Mouse (Mus musculus) urinary bladder, postnatal 36 days (tissue): ENCODE results near the gene Me3.
A peak's percentile ranks its signal among the peaks of the same experiment; 100 is the strongest.

Source experiments
- DNase-seq, 2 experiments: peaks; one replicate each; pipeline ENCODE4 v3.0.0; 2022; ENCODE audit warnings: low spot score in 2 of 2, mixed read lengths in 1 of 2

The Me3 gene

DNA sequence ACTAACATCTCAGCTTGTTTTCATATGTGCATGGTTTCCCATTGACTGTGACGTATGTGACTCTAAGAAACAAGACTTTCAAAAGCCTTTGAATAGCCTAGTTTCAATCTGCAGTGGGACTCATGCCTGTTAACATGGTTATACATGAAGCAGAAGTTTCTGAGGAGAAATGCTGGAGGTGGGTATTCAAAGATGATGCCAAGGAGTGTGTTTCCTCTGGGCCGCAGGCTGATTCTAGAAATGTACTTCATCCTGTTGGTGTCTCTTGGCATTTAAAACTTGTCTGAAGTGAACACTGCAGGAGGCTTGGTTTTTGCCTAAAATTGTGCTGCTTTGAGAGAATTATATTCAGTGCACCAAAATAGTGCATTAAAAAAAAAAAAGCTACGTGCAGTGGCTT is 34.2 kb downstream of the Me3 start:
- DNase-seq: no peak

DNA sequence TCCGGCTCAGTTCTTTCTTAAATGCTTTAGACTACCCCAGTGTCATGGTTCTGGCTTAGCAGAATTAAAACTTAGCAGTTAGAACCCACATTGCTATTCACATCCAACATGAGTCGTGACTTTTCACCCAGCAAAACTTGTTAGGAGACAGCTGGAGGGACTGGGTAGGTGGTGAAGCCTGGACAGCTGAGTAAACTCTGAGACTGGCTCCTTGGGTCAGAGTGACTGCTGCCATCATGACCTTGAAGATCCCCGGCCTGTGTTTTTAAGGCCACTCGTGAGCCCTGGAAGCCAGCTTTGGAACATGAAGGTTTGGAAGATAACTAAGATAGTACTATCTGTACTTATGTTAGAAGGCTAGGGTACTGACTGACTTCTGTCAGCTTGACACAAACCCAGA is 35.4 kb downstream of the Me3 start:
- DNase-seq: no peak

DNA sequence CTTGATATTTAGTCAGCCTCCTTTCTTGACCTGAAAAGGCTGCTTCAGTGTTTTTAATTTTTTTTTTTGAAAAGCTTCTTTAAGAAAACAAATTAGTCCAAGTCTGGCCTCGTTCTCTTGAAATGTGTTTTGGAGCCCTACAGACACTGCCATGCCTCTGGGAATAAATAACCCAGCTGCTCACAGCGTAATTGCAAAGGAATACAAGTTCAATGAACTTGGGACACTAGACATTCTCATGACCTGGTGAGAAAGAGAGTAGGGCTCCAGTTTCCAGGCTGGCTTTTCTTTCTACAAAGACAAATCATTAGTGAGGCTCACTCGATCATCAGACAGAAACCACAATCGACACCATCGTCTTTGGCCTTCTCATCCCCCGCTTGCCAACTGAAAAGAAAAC is 37.3 kb downstream of the Me3 start:
- no peak for DNase-seq

DNA sequence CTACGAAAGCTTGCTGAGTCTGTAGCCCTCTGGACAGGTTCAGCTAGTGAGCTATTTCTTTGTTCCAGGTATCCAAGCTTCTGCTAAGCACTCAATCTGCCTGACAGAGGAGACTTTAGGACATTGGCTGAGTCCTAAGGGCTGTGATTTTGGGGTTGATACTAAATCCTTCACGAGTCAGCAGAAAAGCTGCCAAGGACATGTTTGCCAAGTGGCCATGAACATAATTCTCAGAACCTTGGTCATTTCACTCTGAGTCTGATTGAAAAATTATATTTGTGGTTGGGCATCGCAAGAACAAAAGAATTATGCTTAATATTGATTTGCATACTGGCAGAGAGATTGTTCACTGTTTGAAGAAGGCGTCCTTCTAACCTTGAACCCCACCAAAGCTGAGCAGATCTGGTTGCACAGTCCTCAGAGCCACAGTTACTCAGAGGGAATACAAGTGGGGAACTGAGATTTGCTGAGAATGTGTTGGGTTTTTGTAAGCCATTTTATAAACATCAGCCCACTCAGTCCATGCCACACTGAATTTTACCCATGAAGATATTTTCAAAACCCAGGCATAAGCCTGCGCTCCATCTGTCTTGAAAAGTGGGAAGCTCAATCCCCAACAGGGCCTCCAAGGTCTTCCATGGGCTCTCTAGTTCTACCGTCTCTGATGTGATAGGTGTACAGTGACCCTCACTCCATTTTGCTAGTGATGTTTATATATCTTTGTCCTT is 39.1 kb downstream of the Me3 start:
- DNase-seq: no peak

DNA sequence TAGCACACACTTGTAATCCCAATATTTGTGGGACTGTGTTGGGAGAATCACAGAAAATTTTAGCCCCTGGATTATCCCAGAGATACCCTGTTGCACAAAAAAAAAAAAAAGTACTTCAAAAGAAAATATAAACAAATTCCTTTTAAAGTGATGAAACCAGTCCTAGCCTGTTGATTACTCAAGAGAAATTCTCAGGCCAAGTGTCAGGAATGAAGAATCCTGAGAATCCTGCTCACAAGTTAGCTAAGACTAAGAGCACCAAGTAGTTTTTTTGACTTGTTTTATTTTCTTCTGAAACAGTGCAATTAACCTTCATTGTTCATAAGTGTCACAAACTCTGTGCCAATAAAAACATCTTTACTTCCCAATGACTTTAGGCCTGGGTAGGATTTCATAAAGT is 44.0 kb downstream of the Me3 start:
- DNase-seq: no peak

DNA sequence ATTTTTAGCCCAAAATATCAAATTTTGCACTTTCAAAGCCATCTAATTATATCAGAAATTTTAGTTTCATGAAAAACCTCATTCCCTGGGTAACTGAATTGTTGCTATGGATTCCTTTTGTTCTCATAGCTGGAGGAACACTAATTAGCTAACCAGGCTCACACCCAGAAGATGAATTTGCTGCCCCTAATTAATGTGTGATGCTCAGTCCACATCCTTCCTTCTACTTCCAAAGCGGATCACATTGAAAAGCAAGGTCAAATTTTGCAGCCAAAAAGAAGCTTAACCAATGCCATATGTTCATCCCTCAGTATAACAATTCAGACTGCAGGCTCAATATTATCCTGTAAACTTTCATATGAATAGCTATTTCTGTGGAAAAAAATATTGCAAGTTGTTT is 45.7 kb downstream of the Me3 start:
- DNase-seq: no peak

DNA sequence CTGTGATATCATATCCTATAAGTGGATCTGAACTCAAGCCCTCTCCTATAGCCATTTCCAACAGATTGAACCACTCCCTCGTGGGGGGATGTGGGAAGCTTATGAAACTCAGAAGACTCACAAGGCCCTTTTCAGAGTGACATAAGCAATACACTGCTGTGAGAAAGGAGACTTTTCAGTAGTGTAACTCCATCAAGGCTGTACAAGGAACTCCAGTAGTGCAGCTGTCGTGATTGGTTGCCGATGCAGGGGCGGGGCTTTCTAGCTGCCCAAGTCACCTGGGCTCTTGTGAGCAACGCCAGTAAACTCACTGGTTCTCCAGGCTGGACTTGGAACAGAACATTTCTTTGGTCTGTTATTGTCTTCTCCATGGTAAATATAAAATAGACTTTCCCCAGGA is 46.5 kb downstream of the Me3 start:
- no peak for DNase-seq

DNA sequence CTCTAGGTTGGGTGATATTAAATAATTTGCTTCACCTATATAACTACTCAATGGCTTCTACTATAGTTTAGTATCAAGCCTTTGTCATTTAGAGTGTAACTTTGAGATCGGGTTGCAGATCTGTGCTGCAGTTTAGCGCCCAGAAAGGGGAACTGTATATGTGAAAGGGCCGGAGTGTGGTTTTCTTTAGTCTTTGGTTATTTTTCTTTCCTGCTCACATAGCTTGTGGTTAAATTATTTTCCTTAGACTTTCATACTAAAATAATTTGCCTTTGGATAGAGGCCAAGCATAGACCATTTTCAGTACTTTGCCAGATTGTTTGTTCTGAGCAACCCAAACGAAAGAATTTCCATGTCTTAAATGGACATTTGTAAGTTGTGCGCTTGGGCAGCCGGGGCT is 46.9 kb downstream of the Me3 start:
- no peak for DNase-seq

DNA sequence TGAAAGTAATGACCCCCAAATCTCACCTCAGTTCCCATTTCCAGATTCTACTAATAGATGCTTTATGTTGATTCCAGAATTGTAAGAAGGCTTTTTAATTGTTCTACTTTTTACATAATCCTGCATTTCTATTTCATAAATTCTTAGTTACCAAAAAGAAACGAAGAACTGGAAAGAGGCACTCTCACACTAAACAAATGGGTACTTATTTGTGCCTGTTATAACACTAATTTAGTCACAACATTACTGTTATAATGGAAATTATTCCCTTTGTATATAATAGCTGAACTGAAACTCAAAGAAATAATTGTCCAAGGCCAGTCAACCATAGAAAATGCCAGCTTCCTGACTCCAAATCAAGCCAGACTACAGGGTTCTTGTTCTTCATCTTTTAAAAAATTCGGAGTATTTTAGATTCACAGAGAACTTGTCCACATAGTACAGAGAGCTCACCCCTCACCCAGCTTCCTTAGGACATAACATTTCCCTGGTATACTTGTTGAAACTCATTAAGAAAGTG is 47.5 kb downstream of the Me3 start:
- no peak for DNase-seq

DNA sequence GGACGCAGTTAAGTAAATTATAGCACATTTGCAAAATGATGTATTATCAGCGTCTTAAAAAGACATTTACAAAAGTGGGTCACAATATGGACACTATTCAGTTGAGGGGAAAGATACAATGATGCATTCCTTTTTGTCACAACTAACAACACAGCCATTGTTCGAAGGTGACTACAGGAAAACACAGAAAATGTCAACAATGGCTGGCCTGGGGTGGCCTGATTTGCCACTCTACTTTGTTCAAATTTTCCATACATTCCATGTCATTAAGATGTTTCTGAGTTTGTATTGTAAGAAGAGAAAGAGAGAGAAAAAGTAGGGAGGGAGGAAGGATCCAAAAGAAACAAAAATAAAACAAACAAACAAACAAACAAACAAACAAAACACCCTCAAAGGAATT is 48.7 kb downstream of the Me3 start:
- DNase-seq: no peak

DNA sequence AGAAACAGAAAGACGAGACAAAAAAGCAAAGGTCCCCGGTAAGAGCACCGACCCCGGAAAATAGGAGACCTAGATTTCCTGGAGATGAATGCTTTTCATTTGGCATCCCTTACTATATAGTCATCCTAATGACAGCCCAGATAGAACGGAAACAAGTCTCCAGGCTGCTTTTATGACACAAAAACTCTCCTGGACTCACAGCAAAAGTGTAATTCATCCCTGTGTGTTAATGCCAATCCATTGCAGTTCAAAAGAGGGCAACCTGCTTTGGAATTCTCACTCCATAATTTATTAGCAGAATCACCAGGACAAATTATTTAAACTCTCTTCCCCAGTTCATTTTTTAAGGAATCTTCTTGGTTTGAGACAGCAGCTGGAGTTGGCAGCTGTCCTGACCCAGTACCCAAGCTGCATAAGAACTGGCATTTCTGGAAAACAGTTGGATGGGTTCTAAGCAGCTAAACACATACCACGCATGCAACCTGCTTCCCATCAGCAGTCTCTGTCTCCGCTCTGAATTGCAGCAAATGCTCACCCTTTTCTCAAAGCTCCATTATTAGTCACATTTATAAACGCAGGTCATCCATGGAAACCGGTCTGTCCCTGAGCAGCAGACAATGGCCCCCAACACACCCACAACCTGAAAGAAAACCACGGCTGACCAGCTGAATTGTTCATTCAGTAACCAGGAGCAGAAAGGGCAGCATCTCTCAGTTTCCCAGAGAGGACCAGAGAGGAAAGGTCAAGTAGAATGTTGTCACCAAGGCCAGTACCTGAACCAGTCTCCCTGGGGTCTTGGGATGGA is 49.7 kb downstream of the Me3 start:
- DNase-seq: no peak

DNA sequence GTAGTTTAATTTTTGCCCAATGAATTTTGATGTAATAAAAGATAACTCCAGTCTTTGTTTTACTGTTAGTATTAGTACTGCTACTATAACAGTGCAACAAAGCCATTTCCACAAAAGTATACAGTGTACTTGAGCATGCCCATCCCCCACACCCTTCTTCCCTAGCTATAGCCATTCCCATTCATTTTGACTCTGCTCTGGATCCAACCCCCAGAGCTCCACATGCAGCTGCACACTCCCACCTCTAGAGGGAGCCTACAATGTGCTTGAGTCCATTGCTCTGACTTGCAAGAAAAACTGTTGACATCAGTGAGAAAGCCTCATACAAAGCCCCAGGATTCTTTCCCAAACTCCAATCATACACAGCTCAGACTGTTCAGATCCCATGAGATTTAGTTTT is 66.0 kb downstream of the Me3 start:
- DNase-seq: no peak

DNA sequence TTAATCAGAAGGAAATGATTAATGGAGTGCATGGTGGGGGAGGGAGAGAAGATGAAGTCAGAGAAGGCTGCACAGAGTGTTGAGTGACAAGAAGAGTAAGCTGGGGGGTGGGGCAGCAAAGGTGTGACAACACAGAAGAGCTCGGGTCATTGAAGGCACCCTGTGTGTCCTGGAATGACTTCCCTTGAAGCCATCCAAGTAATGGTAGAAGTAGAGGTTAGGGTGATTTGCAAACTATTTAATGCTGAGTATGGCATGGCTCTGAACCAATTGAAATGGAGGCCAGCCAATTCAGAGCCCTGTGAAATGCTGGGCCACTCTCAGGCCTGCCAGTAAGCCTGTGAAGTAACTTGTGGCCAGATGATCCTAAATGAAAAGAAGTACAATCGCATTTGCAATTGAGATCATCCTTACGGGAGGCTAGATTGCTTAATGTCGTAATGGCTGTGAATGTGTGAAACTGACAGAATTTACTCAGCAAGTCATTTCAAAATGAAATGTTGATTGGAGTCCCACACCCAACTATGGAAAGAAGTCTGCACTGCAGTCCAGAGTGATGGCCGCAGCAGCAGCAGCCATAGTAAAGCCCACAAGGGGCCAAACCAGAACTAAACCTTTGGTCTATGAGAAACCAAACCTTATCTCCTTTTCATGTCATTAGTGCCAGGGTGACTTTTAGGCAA is 67.6 kb downstream of the Me3 start:
- peak in 1 of 2 experiments; percentile 26 for DNase-seq

DNA sequence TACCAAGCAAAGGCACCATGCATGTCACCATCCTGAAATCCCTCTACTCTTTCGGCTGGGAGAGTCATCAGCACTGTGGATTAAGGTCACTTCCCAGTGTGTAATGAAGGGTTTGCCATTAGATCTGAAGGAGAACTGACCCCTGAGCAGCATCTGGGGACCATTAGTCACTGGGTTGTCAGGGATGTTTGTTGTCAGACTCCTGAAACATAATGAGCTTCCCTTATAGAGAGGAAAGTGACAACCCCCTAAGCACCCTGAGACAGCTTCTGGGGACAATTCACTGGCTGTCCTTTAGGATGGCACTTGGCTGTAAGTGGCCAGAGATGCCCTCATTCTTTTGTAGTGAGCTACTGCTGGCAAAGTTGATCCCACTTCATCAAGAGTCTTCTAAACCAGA is 68.3 kb downstream of the Me3 start:
- no peak for DNase-seq

DNA sequence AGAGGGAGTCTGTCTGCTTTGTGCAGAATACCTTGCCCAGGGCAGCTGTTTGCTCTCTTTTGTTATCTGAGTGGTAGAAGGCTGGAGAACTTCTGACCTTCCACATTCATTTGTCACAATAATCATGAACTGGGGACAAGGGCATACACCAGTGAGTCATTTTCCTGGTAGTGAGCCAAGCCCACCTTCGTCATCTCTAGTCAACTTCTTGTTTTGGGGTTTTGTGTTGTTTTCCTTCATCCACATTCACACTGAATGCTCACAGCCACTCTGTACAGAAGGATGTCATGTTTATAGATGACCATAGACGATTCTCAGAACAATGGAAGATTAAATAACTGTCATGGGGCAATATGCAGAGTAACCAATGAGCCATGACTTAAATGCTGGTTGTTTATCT is 78.6 kb downstream of the Me3 start:
- no peak for DNase-seq

DNA sequence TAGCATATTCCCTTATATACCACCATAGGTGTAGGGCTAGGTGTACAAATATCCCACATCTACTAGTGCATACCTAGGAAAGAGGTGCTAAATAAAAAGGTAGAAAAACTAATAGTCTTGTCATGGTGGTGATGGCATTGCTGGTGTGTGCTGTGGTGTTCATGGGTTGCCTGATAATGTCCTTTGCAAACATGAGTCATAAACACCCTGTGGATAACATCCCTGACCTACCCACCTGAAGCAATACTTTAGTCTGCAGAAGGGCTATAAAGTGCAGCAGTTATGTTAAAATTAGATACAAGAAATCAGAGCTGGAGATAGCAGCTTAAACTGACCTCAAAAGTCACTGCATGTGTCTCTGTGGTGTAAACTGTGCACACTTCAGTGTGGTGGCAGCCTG is 80.9 kb downstream of the Me3 start:
- no peak for DNase-seq

DNA sequence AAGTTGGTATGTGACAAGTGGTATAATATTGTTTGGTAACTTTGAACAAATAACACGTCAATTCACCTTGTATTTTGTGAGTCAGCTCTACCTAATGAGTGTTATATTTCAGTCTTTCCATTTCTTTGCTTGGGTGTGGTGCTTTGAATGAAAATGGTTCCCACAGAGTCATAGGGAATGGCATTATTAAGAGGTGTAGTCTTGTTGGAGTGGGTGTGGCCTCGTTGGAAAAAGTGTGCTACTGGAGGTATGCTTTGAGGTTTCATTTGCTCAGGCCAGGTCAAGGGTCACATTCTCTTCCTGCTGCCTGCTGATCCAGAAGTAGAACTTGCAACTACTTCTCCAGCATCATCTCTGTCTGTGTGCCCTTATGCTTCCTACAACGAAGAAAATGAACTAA is 84.0 kb downstream of the Me3 start:
- no peak for DNase-seq

DNA sequence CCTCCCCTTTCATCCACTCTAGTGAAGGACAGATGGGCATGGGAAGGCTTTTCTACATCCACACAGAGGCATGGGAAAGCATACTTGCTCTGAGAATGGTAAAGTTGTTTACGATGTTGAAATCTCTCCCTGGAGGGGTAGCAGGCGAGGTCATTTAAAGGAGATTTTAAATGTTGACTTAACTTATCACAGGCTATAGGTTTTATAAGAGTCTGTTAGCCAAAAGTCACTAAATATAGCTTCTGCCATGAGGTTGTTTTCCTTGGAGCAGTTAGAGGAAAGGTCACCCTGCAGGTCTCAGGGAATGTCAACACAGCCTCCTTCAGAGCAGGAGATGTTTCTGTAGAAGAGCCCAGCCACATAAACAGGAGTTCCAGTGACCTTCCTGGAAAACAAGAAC is 85.3 kb downstream of the Me3 start:
- DNase-seq: no peak

DNA sequence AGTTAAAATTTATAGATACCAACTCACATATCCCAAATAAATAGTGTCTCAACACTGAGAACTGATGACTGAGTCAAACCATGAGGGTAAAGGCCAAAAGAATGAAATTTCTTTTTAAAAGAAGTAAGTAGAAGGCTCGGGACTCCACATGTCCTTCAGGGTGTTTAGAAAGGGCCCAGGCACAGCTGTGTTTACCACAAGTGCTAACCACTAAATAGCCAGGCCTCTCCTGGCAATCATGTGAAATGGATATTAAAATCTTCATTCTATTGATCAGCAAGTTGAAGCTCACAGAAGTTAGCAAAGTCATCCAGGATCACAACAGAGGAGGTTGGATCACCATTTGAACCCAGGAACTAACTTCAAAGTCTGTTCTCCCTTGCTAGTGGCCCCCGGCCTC is 86.1 kb downstream of the Me3 start:
- no peak for DNase-seq

DNA sequence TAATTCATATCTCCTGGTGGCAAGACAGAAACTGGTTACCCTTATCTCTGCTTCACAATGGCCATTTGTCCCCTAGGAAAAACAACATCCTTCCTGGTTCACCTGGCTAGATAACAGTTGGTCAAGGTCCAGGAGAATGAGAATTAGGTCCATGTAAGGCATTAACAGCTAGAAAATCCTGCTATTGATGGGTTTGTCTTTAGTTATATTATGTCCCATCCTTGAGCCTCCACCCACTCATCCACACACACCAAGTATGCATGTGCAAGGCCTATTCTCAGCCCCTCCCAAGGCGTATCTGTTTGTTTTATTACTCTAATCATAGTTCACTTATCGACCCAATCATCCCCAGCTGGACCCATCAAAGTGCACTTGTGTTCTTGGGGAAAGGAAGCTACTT is 88.1 kb downstream of the Me3 start:
- DNase-seq: no peak

DNA sequence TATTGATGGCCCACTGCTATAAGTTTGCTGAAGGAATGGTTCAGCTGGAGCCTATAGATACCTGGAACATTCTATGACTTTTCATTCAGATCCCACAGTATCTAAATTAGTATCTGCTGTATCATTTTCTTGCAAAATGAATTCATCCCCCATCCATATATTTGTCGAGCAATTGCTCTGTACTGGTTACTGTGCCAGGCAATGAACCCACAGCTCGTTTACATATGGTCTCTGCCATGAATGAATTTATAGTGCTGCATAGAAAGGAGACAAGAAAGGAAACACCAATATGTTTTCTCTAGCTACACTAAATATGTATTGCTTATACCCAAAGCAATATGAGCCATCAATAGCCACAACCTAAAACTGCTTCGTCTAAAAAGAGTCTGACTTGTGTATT is 94.5 kb downstream of the Me3 start:
- no peak for DNase-seq

DNA sequence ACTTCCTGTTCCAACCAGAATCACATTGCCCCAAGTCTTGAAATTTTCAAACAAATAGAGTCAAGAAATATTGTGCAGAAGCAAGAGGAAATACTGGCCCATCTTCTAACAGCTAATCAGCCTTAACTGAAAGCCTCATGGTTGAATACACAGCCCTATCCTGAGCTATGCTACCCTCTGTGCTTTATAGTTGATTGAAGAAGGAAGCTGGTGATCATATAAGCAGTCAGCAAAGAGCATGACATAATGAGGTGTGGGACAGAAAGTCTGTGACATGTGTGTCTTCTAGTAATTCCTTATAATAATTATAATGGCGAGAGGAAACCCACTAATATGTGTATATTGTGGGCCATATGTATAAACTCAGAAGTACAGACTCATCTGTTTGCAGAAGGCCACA is 95.4 kb downstream of the Me3 start:
- DNase-seq: no peak

DNA sequence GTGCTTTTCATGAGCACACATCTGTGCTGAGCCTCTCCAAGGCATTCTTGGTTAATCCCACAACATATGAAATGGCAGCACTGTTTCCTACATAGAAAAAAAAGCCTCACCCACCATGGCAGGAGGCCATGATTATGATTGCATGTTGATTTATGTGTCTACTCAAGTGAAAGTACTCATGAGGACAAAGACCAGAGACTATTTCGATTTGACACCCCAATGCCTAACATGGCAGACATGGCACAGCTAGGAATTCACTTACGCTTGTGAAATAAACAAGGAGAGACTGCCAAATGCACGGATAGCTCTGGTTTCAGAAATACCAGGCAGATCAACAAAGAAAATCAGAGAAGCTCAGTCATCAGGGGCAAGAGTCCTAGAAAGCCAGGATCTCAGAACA is 96.2 kb downstream of the Me3 start:
- no peak for DNase-seq
